Mouse (Mus musculus): ENCODE measurements around the gene Gm4871. TPM values are rescaled to one million over a fixed set of nuclear protein-coding genes. Genes with fewer than 3 reads are reported as not detected.

The Gm4871 gene
- total RNA-seq, 2 experiments from 2014 or later = not detected

GRCm38 (mm10) chr5:145004495-145004894, 28.1 kb downstream of the Gm4871 start:
- ATAC-seq (replicated peaks; ENCODE audit: low FRiP score, poor library complexity, severe bottlenecking) = no peak

GRCm38 (mm10) chr5:145003362-145003761, 29.2 kb downstream of the Gm4871 start:
- ATAC-seq (replicated peaks; ENCODE audit: low FRiP score, poor library complexity, severe bottlenecking) = no peak

GRCm38 (mm10) chr5:144998491-144998890, 34.1 kb downstream of the Gm4871 start:
- ATAC-seq (replicated peaks; ENCODE audit: low FRiP score, poor library complexity, severe bottlenecking) = 0 out of 2 replicates have a peak, but pooled peaks have one; percentile 10

GRCm38 (mm10) chr5:144990481-144990880, 42.1 kb downstream of the Gm4871 start:
- ATAC-seq (replicated peaks; ENCODE audit: low FRiP score, poor library complexity, severe bottlenecking) = no peak

GRCm38 (mm10) chr5:144990051-144990450, 42.5 kb downstream of the Gm4871 start:
- no peak for ATAC-seq (replicated peaks; ENCODE audit: low FRiP score, poor library complexity, severe bottlenecking)

- ATAC-seq (replicated peaks; ENCODE audit: low FRiP score, poor library complexity, severe bottlenecking) = no peak
Measured at GRCm38 (mm10) chr5:144989061-144989405, 43.5 kb downstream of the Gm4871 start.

- ATAC-seq (replicated peaks; ENCODE audit: low FRiP score, poor library complexity, severe bottlenecking) = no peak
Measured at GRCm38 (mm10) chr5:144988340-144989060, 44.1 kb downstream of the Gm4871 start.

GRCm38 (mm10) chr5:144987561-144987960, 45.0 kb downstream of the Gm4871 start:
- ATAC-seq (replicated peaks; ENCODE audit: low FRiP score, poor library complexity, severe bottlenecking) = no peak

GRCm38 (mm10) chr5:144984839-144985238, 47.7 kb downstream of the Gm4871 start:
- no peak for ATAC-seq (replicated peaks; ENCODE audit: low FRiP score, poor library complexity, severe bottlenecking)

GRCm38 (mm10) chr5:144983227-144983626, 49.3 kb downstream of the Gm4871 start:
- ATAC-seq (replicated peaks; ENCODE audit: low FRiP score, poor library complexity, severe bottlenecking) = no peak

Other genes starting within 250 kb of the Gm4871 start
- gene Smurf1, start 66.9 kb downstream of the Gm4871 start, total RNA-seq (2015; ENCODE audit: low replicate concordance) = not detected in 2 replicates
- 1.9 and 2.1 TPM in 2 replicates for gene Smurf1, start 66.9 kb downstream of the Gm4871 start, total RNA-seq (2017; ENCODE audit: low replicate concordance)
- gene 1700018F24Rik, start 10.2 kb upstream of the Gm4871 start, total RNA-seq (2015; ENCODE audit: low replicate concordance) = not detected in 2 replicates
- gene 1700018F24Rik, start 10.2 kb upstream of the Gm4871 start, total RNA-seq (2017; ENCODE audit: low replicate concordance) = not detected in 2 replicates
- 54.9 and 76.0 TPM in 2 replicates for gene Arpc1a, start 51.1 kb upstream of the Gm4871 start, total RNA-seq (2015; ENCODE audit: low replicate concordance)
- 17.3 and 34.7 TPM in 2 replicates for gene Arpc1a, start 51.1 kb upstream of the Gm4871 start, total RNA-seq (2017; ENCODE audit: low replicate concordance)
- gene Kpna7, start 51.3 kb upstream of the Gm4871 start, total RNA-seq (2015; ENCODE audit: low replicate concordance) = not detected in 2 replicates
- not detected in 2 replicates for gene Kpna7, start 51.3 kb upstream of the Gm4871 start, total RNA-seq (2017; ENCODE audit: low replicate concordance)
- 42.8 and 47.6 TPM in 2 replicates for gene Arpc1b, start 81.5 kb upstream of the Gm4871 start, total RNA-seq (2015; ENCODE audit: low replicate concordance)
- gene Arpc1b, start 81.5 kb upstream of the Gm4871 start, total RNA-seq (2017; ENCODE audit: low replicate concordance) = 29.4 and 33.0 TPM in 2 replicates
- gene Pdap1, start 107.5 kb upstream of the Gm4871 start, total RNA-seq (2015; ENCODE audit: low replicate concordance) = 33.5 and 34.4 TPM in 2 replicates
- gene Pdap1, start 107.5 kb upstream of the Gm4871 start, total RNA-seq (2017; ENCODE audit: low replicate concordance) = 85.3 and 103 TPM in 2 replicates
- 91.0 and 168 TPM in 2 replicates for gene Bud31, start 107.6 kb upstream of the Gm4871 start, total RNA-seq (2015; ENCODE audit: low replicate concordance)
- gene Bud31, start 107.6 kb upstream of the Gm4871 start, total RNA-seq (2017; ENCODE audit: low replicate concordance) = 128 and 139 TPM in 2 replicates
- 4.2 and 13.7 TPM in 2 replicates for gene Ptcd1, start 134.4 kb upstream of the Gm4871 start, total RNA-seq (2015; ENCODE audit: low replicate concordance)
- 8.1 and 8.5 TPM in 2 replicates for gene Ptcd1, start 134.4 kb upstream of the Gm4871 start, total RNA-seq (2017; ENCODE audit: low replicate concordance)
- 29.8 and 37.8 TPM in 2 replicates for gene Cpsf4, start 134.5 kb upstream of the Gm4871 start, total RNA-seq (2015; ENCODE audit: low replicate concordance)
- 33.1 and 36.8 TPM in 2 replicates for gene Cpsf4, start 134.5 kb upstream of the Gm4871 start, total RNA-seq (2017; ENCODE audit: low replicate concordance)
- gene Atp5j2, start 159.3 kb upstream of the Gm4871 start, total RNA-seq (2015; ENCODE audit: low replicate concordance) = 185 and 225 TPM in 2 replicates
- 43.9 and 68.5 TPM in 2 replicates for gene Atp5j2, start 159.3 kb upstream of the Gm4871 start, total RNA-seq (2017; ENCODE audit: low replicate concordance)
- gene Zkscan14, start 169.1 kb upstream of the Gm4871 start, total RNA-seq (2015; ENCODE audit: low replicate concordance) = 5.9 and 10.8 TPM in 2 replicates
- gene Zkscan14, start 169.1 kb upstream of the Gm4871 start, total RNA-seq (2017; ENCODE audit: low replicate concordance) = 8.1 and 14.2 TPM in 2 replicates
- 3.2 and 5.0 TPM in 2 replicates for gene Zkscan5, start 171.8 kb upstream of the Gm4871 start, total RNA-seq (2015; ENCODE audit: low replicate concordance)
- 4.2 and 8.2 TPM in 2 replicates for gene Zkscan5, start 171.8 kb upstream of the Gm4871 start, total RNA-seq (2017; ENCODE audit: low replicate concordance)
- gene Zfp655, start 199.0 kb upstream of the Gm4871 start, total RNA-seq (2015; ENCODE audit: low replicate concordance) = 21.4 and 30.6 TPM in 2 replicates
- 16.3 and 21.6 TPM in 2 replicates for gene Zfp655, start 199.0 kb upstream of the Gm4871 start, total RNA-seq (2017; ENCODE audit: low replicate concordance)
- gene Zscan25, start 247.7 kb upstream of the Gm4871 start, total RNA-seq (2015; ENCODE audit: low replicate concordance) = 2.9 and 4.2 TPM in 2 replicates
- gene Zscan25, start 247.7 kb upstream of the Gm4871 start, total RNA-seq (2017; ENCODE audit: low replicate concordance) = not detected in 2 replicates